Mouse (Mus musculus) kidney, adult 8-10 months (tissue): ENCODE measurements at regions not wholly inside any gene's neighbourhood (a gene's known extent, or its start where the extent isn't known, plus 50 kb on each side); places are given as distances from the start of the nearest gene placed in this dataset.

Source experiments
- DNase-seq, 2 experiments: peaks; one replicate each; pipeline ENCODE4 v3.0.0; 2022

GRCm38 (mm10) chr5:47185868-47186267 is 797.1 kb upstream of the Slit2 start:
- DNase-seq: no peak

GRCm38 (mm10) chr5:47202164-47202914 is 780.6 kb upstream of the Slit2 start:
- DNase-seq: no peak

GRCm38 (mm10) chr5:47202915-47203296 is 780.0 kb upstream of the Slit2 start:
- DNase-seq: no peak

- no peak for DNase-seq
These were observed 772.4 kb upstream of the Slit2 start for GRCm38 (mm10) chr5:47210542-47210941.

- no peak for DNase-seq
These were observed 767.5 kb upstream of the Slit2 start for GRCm38 (mm10) chr5:47215421-47215820.

GRCm38 (mm10) chr5:47225247-47225646 is 757.7 kb upstream of the Slit2 start:
- DNase-seq: no peak

GRCm38 (mm10) chr5:47236094-47236493 is 746.8 kb upstream of the Slit2 start:
- no peak for DNase-seq

- DNase-seq: no peak
These were observed 742.9 kb upstream of the Slit2 start for GRCm38 (mm10) chr5:47240060-47240459.

GRCm38 (mm10) chr5:47240586-47240985 is 742.4 kb upstream of the Slit2 start:
- peak in 1 of 2 experiments; percentile 0 for DNase-seq

- no peak for DNase-seq
These were observed 728.0 kb upstream of the Slit2 start for GRCm38 (mm10) chr5:47254835-47255369.

- DNase-seq: no peak
These were observed 721.1 kb upstream of the Slit2 start for GRCm38 (mm10) chr5:47261658-47262411.

GRCm38 (mm10) chr5:47272642-47273041 is 710.3 kb upstream of the Slit2 start:
- no peak for DNase-seq

GRCm38 (mm10) chr5:47273389-47274255 is 709.3 kb upstream of the Slit2 start:
- DNase-seq: no peak

- DNase-seq: no peak
These were observed 708.7 kb upstream of the Slit2 start for GRCm38 (mm10) chr5:47274256-47274638.

- no peak for DNase-seq
These were observed 706.4 kb upstream of the Slit2 start for GRCm38 (mm10) chr5:47276231-47277195.

GRCm38 (mm10) chr5:47279630-47280029 is 703.3 kb upstream of the Slit2 start:
- no peak for DNase-seq

GRCm38 (mm10) chr5:47299602-47300001 is 683.3 kb upstream of the Slit2 start:
- DNase-seq: no peak

GRCm38 (mm10) chr5:47317506-47317905 is 665.4 kb upstream of the Slit2 start:
- no peak for DNase-seq

- DNase-seq: no peak
These were observed 664.8 kb upstream of the Slit2 start for GRCm38 (mm10) chr5:47318147-47318546.

GRCm38 (mm10) chr5:47322511-47323167 is 660.3 kb upstream of the Slit2 start:
- no peak for DNase-seq

GRCm38 (mm10) chr5:47334299-47334698 is 648.6 kb upstream of the Slit2 start:
- DNase-seq: no peak
